Mouse (Mus musculus) urinary bladder, postnatal 14 days (tissue): ENCODE measurements around the gene Chsy1.

Experiments used
- DNase-seq: peaks from one replicate; pipeline ENCODE4 v3.0.0; 2021; ENCODE audit warnings: low spot score

Gene Chsy1

GRCm38 (mm10) chr7:66214477-66214876, 105.2 kb downstream of the Chsy1 start:
- no peak for DNase-seq

GRCm38 (mm10) chr7:66215911-66216310, 106.6 kb downstream of the Chsy1 start:
- DNase-seq = no peak

GRCm38 (mm10) chr7:66217011-66217410, 107.7 kb downstream of the Chsy1 start:
- DNase-seq = no peak

- no peak for DNase-seq
These were observed 108.3 kb downstream of the Chsy1 start for GRCm38 (mm10) chr7:66217531-66218094.

GRCm38 (mm10) chr7:66218193-66219014, 109.1 kb downstream of the Chsy1 start:
- DNase-seq = peak; percentile 56

- no peak for DNase-seq
These were observed 109.9 kb downstream of the Chsy1 start for GRCm38 (mm10) chr7:66219028-66219793.

- no peak for DNase-seq
These were observed 110.5 kb downstream of the Chsy1 start for GRCm38 (mm10) chr7:66219794-66220227.

- DNase-seq = no peak
These were observed 113.3 kb downstream of the Chsy1 start for GRCm38 (mm10) chr7:66222621-66223091.
